Mouse (Mus musculus) olfactory bulb, adult 2 months (tissue): ENCODE measurements around the gene Tsen2. TPM values are rescaled to one million over a fixed set of nuclear protein-coding genes. Genes with fewer than 3 reads are reported as not detected.

ENCODE experiments used
- H3K27ac ChIP-seq: fragments of 200-500 bp; 2 replicates; pipeline ENCODE4 v1.5.1; 2012; ENCODE audit warnings: low read depth, low read length; ENCODE audit not compliant: insufficient read depth
- H3K4me1 ChIP-seq: fragments of 200-500 bp; 2 replicates; pipeline ENCODE4 v1.6.1; 2012; ENCODE audit warnings: low read length; ENCODE audit not compliant: control insufficient read depth, insufficient read depth
- H3K4me3 ChIP-seq: fragments of 200-500 bp; 2 replicates; pipeline ENCODE4 v1.5.1; 2012; ENCODE audit warnings: mild to moderate bottlenecking, low read depth, low read length, moderate library complexity; ENCODE audit not compliant: insufficient read depth
- CTCF ChIP-seq: fragments of 200-500 bp; IDR thresholded peaks from 2 replicates; pipeline ENCODE4 v1.5.1; 2012; ENCODE audit warnings: low read depth, mild to moderate bottlenecking, low read length, moderate library complexity; ENCODE audit not compliant: insufficient read depth
- POLR2A ChIP-seq: fragments of 200-500 bp; IDR thresholded peaks from 2 replicates; pipeline ENCODE4 v1.6.1; 2012; ENCODE audit warnings: mild to moderate bottlenecking, low read depth, low read length, moderate library complexity; ENCODE audit not compliant: insufficient read depth
- WGBS: fragments of 180-500 bp; shearing (Covaris S2); methylation state at CpG from one replicate; pipeline ENCODE4 v1.1.7; 2018; 5-methylcytosine and 5-hydroxymethylcytosine counted together
- polyA plus RNA-seq: library from polyadenylated mRNA; stranded (reverse); fragments of >200 nt; gene quantifications from 2 replicates; pipeline ENCODE4 v1.2.4, GENCODE M21; 2012; ENCODE audit warnings: low replicate concordance; ENCODE audit not compliant: missing spikeins, insufficient read depth, insufficient read length

The Tsen2 gene
- polyA plus RNA-seq, 1 experiment, result not detected

GRCm38 (mm10) chr6:115607429-115607828, 63.0 kb downstream of the Tsen2 start:
- Histone ChIP-seq H3K4me1 (peaks cover 16% of the 10 kb centered on the region), H3K27ac (peak overlapping the region; percentile 71), H3K4me3 (no peak overlapping the region)
- 26% methylated on average over 4 of the region's 4 CpGs for WGBS
- TF ChIP-seq CTCF (no peak), POLR2A (no peak)

- WGBS, result 72% methylated on average over 3 of the region's 3 CpGs
- no peak overlapping the region for H3K4me3 ChIP-seq
Measured at GRCm38 (mm10) chr6:115609121-115609520, 64.7 kb downstream of the Tsen2 start.

GRCm38 (mm10) chr6:115610301-115610700, 65.8 kb downstream of the Tsen2 start:
- Histone ChIP-seq H3K4me1 (peaks cover 16% of the 10 kb centered on the region), H3K4me3 (no peak overlapping the region), H3K27ac (no peak overlapping the region)
- WGBS, result 92% methylated on average over 5 of the region's 5 CpGs
- no peak for TF ChIP-seq CTCF
- no peak for TF ChIP-seq POLR2A

More at GRCm38 (mm10) chr6:115609121-115609520, 64.7 kb downstream of the Tsen2 start:
- peaks cover 16% of the 10 kb centered on the region for H3K4me1 ChIP-seq
- no peak for TF ChIP-seq CTCF
- no peak for TF ChIP-seq POLR2A
- H3K27ac ChIP-seq, result no peak overlapping the region

GRCm38 (mm10) chr6:115613793-115614192, 69.3 kb downstream of the Tsen2 start:
- H3K4me3 ChIP-seq, result no peak overlapping the region
- no peak for TF ChIP-seq POLR2A
- no peak for TF ChIP-seq CTCF
- H3K27ac ChIP-seq, result peak overlapping the region; percentile 12
- H3K4me1 ChIP-seq, result peaks cover 7% of the 10 kb centered on the region

GRCm38 (mm10) chr6:115615983-115616382, 71.5 kb downstream of the Tsen2 start:
- Histone ChIP-seq H3K4me1 (peaks cover 7% of the 10 kb centered on the region), H3K27ac (peak overlapping the region; percentile 22), H3K4me3 (no peak overlapping the region)
- 76% methylated on average over 3 of the region's 3 CpGs for WGBS
- no peak for TF ChIP-seq CTCF
- no peak for TF ChIP-seq POLR2A

GRCm38 (mm10) chr6:115619818-115620217, 75.4 kb downstream of the Tsen2 start:
- no peak for TF ChIP-seq CTCF
- Histone ChIP-seq H3K4me1 (peaks cover 3% of the 10 kb centered on the region; the same call in 1 of the 2 replicates), H3K27ac (no peak overlapping the region), H3K4me3 (no peak overlapping the region)
- WGBS, result 79% methylated on average over 10 of the region's 10 CpGs

GRCm38 (mm10) chr6:115620942-115621341, 76.5 kb downstream of the Tsen2 start:
- no peak overlapping the region for H3K4me3 ChIP-seq
- H3K27ac ChIP-seq, result no peak overlapping the region
- TF ChIP-seq POLR2A, result no peak
- TF ChIP-seq CTCF, result no peak
- WGBS, result 72% methylated on average over 1 of the region's 1 CpGs
- H3K4me1 ChIP-seq, result peaks cover 3% of the 10 kb centered on the region; the same call in 1 of the 2 replicates

- WGBS, result 80% methylated on average over 5 of the region's 5 CpGs
- TF ChIP-seq CTCF (no peak), POLR2A (no peak)
- Histone ChIP-seq H3K4me1 (no peaks in the 10 kb centered on the region), H3K27ac (no peak overlapping the region), H3K4me3 (no peak overlapping the region)
Measured at GRCm38 (mm10) chr6:115626121-115626520, 81.7 kb downstream of the Tsen2 start.

Other genes starting within 250 kb of the Tsen2 start
- not detected in 2 replicates for gene Pparg, start 183.7 kb upstream of the Tsen2 start, polyA plus RNA-seq
- gene Mkrn2os, start 47.9 kb downstream of the Tsen2 start, polyA plus RNA-seq, result not detected in 2 replicates
- gene Mkrn2, start 57.2 kb downstream of the Tsen2 start, polyA plus RNA-seq, result not detected in 2 replicates
- gene Raf1, start 132.0 kb downstream of the Tsen2 start, polyA plus RNA-seq, result not detected in 2 replicates
- gene Tmem40, start 217.7 kb downstream of the Tsen2 start, polyA plus RNA-seq, result not detected in 2 replicates
- gene Cand2, start 229.9 kb downstream of the Tsen2 start, polyA plus RNA-seq, result not detected in 2 replicates